Mouse (Mus musculus): Measurements from ENCODE around the gene Elp4. TPM values are rescaled to one million over a fixed set of nuclear protein-coding genes. Genes with fewer than 3 reads are reported as not detected.

Elp4 gene
- polyA plus RNA-seq, 1 experiment, result 7.4 TPM

GRCm38 (mm10) chr2:105702586-105702985, 201.8 kb downstream of the Elp4 start:
- TF ChIP-seq CTCF (IDR thresholded peaks at IDR 0.05; ENCODE audit: low read depth, low read length) (no peak), POLR2A (IDR thresholded peaks at IDR 0.05; ENCODE audit: borderline replicate concordance, low read depth, low read length) (no peak)
- Histone ChIP-seq H3K4me1 (ENCODE audit: control insufficient read depth, insufficient read depth, low read length) (no peaks in the 10 kb centered on the region), H3K4me3 (ENCODE audit: insufficient read depth, low read length) (no peak overlapping the region), H3K27ac (ENCODE audit: insufficient read depth, low read depth, low read length) (no peak overlapping the region)

GRCm38 (mm10) chr2:105701781-105702180, 202.6 kb downstream of the Elp4 start:
- Histone ChIP-seq H3K27ac (ENCODE audit: insufficient read depth, low read depth, low read length) (no peak overlapping the region), H3K4me1 (ENCODE audit: control insufficient read depth, insufficient read depth, low read length) (no peaks in the 10 kb centered on the region), H3K4me3 (ENCODE audit: insufficient read depth, low read length) (no peak overlapping the region)
- no peak for TF ChIP-seq POLR2A (IDR thresholded peaks at IDR 0.05; ENCODE audit: borderline replicate concordance, low read depth, low read length)

DNA sequence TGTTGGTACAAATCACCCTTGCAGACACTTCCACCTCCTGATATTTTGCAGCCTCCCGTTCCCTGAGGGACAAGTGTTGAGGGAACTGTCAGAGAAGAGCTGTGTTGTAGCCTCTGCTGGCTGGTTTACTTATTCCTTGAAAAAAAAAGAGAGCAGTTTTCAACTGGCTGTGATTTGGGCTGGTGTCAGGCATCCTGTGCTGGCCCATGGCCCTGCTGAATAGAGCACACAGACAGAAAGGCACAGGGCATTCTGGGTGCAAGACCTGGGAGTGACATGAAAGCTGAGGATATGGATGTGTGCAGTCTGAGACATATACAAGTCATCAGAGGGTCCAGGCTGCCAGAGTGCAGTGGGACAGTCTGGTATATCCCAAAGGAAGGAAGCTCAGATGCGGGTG, 205.7 kb downstream of the Elp4 start:
- H3K4me3 ChIP-seq (ENCODE audit: insufficient read depth, low read length), result no peak overlapping the region
- no peak overlapping the region for H3K27ac ChIP-seq (ENCODE audit: insufficient read depth, low read depth, low read length)
- H3K4me1 ChIP-seq (ENCODE audit: control insufficient read depth, insufficient read depth, low read length), result no peaks in the 10 kb centered on the region
- TF ChIP-seq POLR2A (IDR thresholded peaks at IDR 0.05; ENCODE audit: borderline replicate concordance, low read depth, low read length), result no peak
- TF ChIP-seq CTCF (IDR thresholded peaks at IDR 0.05; ENCODE audit: low read depth, low read length), result no peak

DNA sequence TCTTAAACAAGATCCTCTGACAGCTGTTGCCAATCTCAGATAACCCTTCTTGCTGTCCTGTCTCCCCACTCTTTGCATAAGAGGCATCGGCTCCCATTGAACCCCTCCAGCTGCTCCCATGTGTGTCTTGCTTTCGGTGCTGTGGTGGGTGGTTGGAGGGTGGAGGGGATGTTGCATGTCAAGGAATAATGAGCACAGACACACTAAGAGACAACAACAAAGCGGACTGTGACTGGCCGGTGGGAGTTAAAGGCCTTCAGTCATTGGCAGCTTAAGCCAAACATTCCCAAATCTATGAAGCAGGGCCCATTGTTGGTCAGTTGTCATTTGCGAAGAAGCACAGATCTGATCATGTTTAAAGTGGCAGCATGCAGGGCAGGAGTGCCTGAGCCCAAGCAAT, 206.6 kb downstream of the Elp4 start:
- Histone ChIP-seq H3K4me3 (ENCODE audit: insufficient read depth, low read length) (no peak overlapping the region), H3K27ac (ENCODE audit: insufficient read depth, low read depth, low read length) (no peak overlapping the region), H3K4me1 (ENCODE audit: control insufficient read depth, insufficient read depth, low read length) (peaks cover 4% of the 10 kb centered on the region; the same call in 1 of the 2 replicates)
- TF ChIP-seq POLR2A (IDR thresholded peaks at IDR 0.05; ENCODE audit: borderline replicate concordance, low read depth, low read length) (no peak), CTCF (IDR thresholded peaks at IDR 0.05; ENCODE audit: low read depth, low read length) (no peak)

DNA sequence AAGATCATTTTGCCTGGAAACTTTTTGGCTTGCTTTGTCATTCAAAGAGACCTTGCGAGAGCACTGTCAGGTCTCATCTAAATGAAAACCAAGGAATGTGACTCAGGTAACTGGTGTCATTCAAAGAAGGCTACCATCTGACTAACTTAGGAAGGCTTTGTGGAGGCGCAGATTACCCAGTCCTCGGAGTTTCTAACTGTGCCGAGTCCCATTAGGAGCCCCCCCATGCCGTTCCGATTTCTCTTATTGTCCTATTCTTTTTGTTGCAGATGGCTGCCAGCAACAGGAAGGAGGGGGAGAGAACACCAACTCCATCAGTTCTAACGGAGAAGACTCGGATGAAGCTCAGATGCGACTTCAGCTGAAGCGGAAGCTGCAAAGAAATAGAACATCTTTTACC, 213.1 kb downstream of the Elp4 start:
- H3K4me3 ChIP-seq (ENCODE audit: insufficient read depth, low read length), result no peak overlapping the region
- H3K27ac ChIP-seq (ENCODE audit: insufficient read depth, low read depth, low read length), result no peak overlapping the region
- TF ChIP-seq CTCF (IDR thresholded peaks at IDR 0.05; ENCODE audit: low read depth, low read length) (no peak), POLR2A (IDR thresholded peaks at IDR 0.05; ENCODE audit: borderline replicate concordance, low read depth, low read length) (no peak)
- H3K4me1 ChIP-seq (ENCODE audit: control insufficient read depth, insufficient read depth, low read length), result peaks cover 9% of the 10 kb centered on the region

DNA sequence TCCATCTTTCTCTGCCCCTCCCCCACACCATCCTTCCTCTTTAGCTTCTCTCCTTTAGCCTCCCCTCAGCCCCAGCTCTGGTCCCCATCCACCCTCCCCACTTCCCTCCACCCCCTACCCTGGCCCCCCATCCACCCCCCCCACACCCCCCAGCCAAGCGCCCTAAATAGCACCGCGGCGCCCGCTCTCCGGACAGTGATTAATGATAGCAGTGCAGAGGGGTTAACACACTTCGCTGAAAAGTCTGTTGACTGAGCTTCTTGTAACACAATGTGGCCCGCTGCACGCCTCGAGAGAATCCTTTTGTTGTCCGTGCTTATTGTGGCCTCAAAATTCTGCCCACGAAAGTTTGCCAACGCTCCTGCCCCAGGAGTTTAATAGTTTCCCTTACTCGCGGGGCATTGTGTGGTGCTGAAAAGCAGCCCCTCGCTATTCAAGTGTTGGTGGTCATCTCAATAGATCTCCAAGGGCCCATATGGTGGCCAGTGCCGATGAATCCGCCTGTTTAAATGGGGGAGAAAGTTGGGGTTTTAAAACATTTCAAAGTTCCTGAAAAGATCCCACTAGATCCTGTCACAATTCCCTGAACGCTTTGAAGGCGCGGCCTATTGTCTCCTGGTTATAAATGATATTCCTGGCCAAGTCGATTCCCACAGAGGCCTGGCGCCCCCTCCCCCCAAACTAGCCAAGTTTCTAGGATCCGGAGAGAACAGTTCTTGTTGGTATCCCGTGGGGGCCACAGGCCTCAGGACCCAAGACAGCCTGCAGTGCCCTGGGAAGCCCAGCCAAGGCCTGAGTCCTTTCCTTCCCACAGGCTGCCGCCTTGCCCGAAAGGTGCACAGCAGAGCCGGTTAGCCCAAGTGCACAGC, 214.4 kb downstream of the Elp4 start:
- Histone ChIP-seq H3K27ac (ENCODE audit: insufficient read depth, low read depth, low read length) (no peak overlapping the region), H3K4me1 (ENCODE audit: control insufficient read depth, insufficient read depth, low read length) (peaks cover 9% of the 10 kb centered on the region), H3K4me3 (ENCODE audit: insufficient read depth, low read length) (no peak overlapping the region)
- TF ChIP-seq POLR2A (IDR thresholded peaks at IDR 0.05; ENCODE audit: borderline replicate concordance, low read depth, low read length), result no peak

DNA sequence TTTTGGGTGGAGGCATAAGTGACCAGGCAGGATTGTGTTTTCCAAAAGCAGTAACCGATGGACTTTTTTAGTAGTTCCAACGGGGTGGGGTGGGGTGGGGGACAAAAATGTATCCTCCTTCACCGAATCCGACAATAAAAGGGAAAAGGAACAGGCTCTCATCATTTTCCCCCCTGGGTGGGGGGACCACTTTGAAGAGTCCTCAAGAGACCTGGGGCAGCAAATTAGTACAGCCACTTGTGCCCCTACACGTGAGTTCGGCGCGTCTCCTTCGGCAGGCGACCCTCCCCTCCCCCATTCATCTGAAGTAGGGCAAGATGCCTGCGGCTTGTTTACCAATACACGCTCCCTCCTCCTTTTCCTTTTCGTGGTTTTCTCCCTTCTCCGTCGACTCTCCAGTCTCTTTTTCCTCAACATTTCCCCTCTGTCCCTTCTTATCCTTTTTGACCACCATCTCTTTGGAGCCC, 215.0 kb downstream of the Elp4 start:
- H3K4me3 ChIP-seq (ENCODE audit: insufficient read depth, low read length), result no peak overlapping the region
- H3K27ac ChIP-seq (ENCODE audit: insufficient read depth, low read depth, low read length), result no peak overlapping the region
- peaks cover 9% of the 10 kb centered on the region for H3K4me1 ChIP-seq (ENCODE audit: control insufficient read depth, insufficient read depth, low read length)
- TF ChIP-seq POLR2A (IDR thresholded peaks at IDR 0.05; ENCODE audit: borderline replicate concordance, low read depth, low read length) (no peak), CTCF (IDR thresholded peaks at IDR 0.05; ENCODE audit: low read depth, low read length) (no peak)

DNA sequence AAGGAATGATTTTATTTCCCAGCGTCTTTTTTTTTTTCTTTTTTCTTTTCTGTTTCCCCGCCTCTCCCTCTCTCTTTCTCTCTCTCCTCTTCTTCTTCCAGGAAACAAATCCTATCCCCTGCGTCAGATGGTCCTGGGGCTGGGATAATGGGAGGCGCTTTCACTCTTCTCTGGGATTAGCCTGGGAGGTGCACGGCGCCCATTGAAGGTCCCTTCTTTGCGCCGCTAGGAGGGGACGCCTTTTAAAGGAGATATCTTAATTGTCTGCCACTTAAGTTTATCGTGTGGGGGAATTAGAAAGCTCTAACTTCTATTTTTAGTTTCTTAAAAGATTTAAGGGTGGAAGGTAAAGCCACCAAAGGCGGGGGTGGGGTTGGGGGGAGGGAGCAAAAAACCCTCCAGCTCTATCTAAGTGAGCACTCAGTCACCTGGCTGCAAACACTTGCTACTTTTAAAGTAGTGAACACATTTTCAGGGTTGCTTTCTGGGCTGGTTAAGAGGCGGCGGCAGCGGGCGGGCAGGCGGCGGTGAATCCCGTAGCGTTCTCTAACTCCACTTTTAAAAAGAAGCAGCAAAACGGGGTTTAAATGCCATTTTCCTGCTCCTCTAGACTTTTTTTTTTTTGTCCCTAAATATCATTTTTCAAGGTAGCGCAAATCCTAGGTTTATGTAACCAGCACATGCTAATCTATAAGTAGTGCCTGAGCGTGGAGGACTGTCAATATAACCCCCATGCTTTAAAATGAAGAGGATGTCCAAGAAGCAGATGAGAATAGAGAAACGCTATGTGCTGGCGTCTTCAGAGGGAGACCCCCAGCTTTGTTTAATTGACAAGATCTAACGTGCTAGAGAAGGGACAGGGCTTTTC, 215.7 kb downstream of the Elp4 start:
- TF ChIP-seq POLR2A (IDR thresholded peaks at IDR 0.05; ENCODE audit: borderline replicate concordance, low read depth, low read length), result no peak
- TF ChIP-seq CTCF (IDR thresholded peaks at IDR 0.05; ENCODE audit: low read depth, low read length), result no peak
- Histone ChIP-seq H3K4me1 (ENCODE audit: control insufficient read depth, insufficient read depth, low read length) (peaks cover 9% of the 10 kb centered on the region), H3K4me3 (ENCODE audit: insufficient read depth, low read length) (peak overlapping the region; percentile 35; the same call in 1 of the 2 replicates), H3K27ac (ENCODE audit: insufficient read depth, low read depth, low read length) (no peak overlapping the region)

DNA sequence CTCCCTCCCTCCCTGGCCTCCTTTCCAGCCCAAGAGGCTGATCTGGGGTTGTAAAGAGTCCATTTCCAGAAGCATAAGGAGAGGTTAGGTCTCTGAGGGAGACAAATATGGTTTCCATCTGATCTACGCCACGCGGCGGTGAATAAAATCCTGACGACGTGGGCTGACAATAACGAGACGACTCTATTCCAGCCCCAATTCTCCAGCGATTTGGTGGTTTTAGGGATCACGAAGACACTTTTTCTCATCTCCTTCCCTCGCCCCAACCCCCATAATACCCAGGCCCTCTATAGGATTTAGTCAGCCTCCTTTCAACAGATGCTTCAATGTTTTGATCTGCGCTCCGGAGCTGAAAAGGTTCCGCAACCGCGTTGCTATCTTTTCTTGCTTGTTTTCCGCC, 216.4 kb downstream of the Elp4 start:
- peak overlapping the region; percentile 35 for H3K4me3 ChIP-seq (ENCODE audit: insufficient read depth, low read length)

More for the DNA sequence above, 216.4 kb downstream of the Elp4 start:
- TF ChIP-seq POLR2A (IDR thresholded peaks at IDR 0.05; ENCODE audit: borderline replicate concordance, low read depth, low read length) (no peak), CTCF (IDR thresholded peaks at IDR 0.05; ENCODE audit: low read depth, low read length) (no peak)
- H3K4me1 ChIP-seq (ENCODE audit: control insufficient read depth, insufficient read depth, low read length), result peaks cover 5% of the 10 kb centered on the region
- H3K27ac ChIP-seq (ENCODE audit: insufficient read depth, low read depth, low read length), result no peak overlapping the region

Data from bone marrow macrophage, adult 2 months (primary cell).